Mouse (Mus musculus) hindbrain, postnatal 0 days (tissue): ENCODE results near the gene Cracr2b. TPM values are rescaled to one million over a fixed set of nuclear protein-coding genes. Genes with fewer than 3 reads are reported as not detected.

Experiments used
- ATAC-seq: fragments of 200-750 bp; cut with Nextera tagmentation; 2 replicates; pipeline ENCODE4 v1.8.0; 2017; ENCODE audit warnings: mild to moderate bottlenecking, moderate TSS enrichment, moderate library complexity
- DNase-seq: peaks from one replicate; pipeline ENCODE4 v3.0.0-alpha.2; 2015; ENCODE audit warnings: low spot score
- H3K27ac ChIP-seq: fragments of 300-500 bp; sonication (generic); 2 replicates; pipeline ENCODE4 v1.5.1; 2014; ENCODE audit warnings: mild to moderate bottlenecking
- H3K27me3 ChIP-seq: fragments of 300-500 bp; sonication (generic); 2 replicates; pipeline ENCODE4 v1.6.1; 2014; ENCODE audit warnings: low read length, mixed read lengths; ENCODE audit not compliant: insufficient read depth
- H3K36me3 ChIP-seq: fragments of 300-500 bp; sonication (generic); 2 replicates; pipeline ENCODE4 v1.6.1; 2014; ENCODE audit warnings: low read length, mixed read lengths; ENCODE audit not compliant: insufficient read depth
- H3K4me1 ChIP-seq: fragments of 300-500 bp; sonication (generic); 2 replicates; pipeline ENCODE4 v1.6.1; 2014; ENCODE audit warnings: antibody characterized with exemption, low read length, mixed read lengths; ENCODE audit not compliant: insufficient read depth
- H3K4me2 ChIP-seq: fragments of 300-500 bp; sonication (generic); 2 replicates; pipeline ENCODE4 v1.6.1; 2014; ENCODE audit warnings: low read depth, mild to moderate bottlenecking, low read length, moderate library complexity, mixed read lengths
- H3K4me3 ChIP-seq: fragments of 300-500 bp; sonication (generic); 2 replicates; pipeline ENCODE4 v1.5.1; 2014; ENCODE audit warnings: low read length
- H3K9ac ChIP-seq: fragments of 300-500 bp; sonication (generic); replicated peaks from 2 replicates; pipeline ENCODE4 v1.6.1; 2014; ENCODE audit warnings: mild to moderate bottlenecking, low read length, moderate library complexity, mixed read lengths
- H3K9me3 ChIP-seq: fragments of 300-500 bp; sonication (generic); 2 replicates; pipeline ENCODE4 v1.6.1; 2016; ENCODE audit warnings: low read length, mixed read lengths
- CTCF ChIP-seq: IDR thresholded peaks from 2 replicates; pipeline ENCODE4 v1.5.1; 2016; ENCODE audit warnings: antibody characterized with exemption, control low read depth, low read depth
- whole genome bisulfite sequencing: fragments of 180-500 bp; shearing (Covaris S2); extraction: QIAGEN DNeasy Blood & Tissue Kit; methylation state at CpG from one replicate; pipeline ENCODE4 v1.1.7; 2014; 5-methylcytosine and 5-hydroxymethylcytosine counted together
- polyA plus RNA-seq: library from polyadenylated mRNA; unstranded; fragments of >200 nt; fragmentation: Nextera tagmentation; extraction: Ambion mirVana; gene quantifications from 2 replicates; pipeline ENCODE4 v1.2.1, GENCODE M21; 2015
- total RNA-seq: library from RNA; depleted of rRNA; stranded (reverse); fragments of >200 nt; gene quantifications from 2 replicates; pipeline ENCODE4 v1.2.3, GENCODE M21; 2014; rRNA removed

Gene Cracr2b
- total and polyA plus RNA-seq, 2 experiments from 2014 or later, result 5.0 to 9.1 TPM

DNA sequence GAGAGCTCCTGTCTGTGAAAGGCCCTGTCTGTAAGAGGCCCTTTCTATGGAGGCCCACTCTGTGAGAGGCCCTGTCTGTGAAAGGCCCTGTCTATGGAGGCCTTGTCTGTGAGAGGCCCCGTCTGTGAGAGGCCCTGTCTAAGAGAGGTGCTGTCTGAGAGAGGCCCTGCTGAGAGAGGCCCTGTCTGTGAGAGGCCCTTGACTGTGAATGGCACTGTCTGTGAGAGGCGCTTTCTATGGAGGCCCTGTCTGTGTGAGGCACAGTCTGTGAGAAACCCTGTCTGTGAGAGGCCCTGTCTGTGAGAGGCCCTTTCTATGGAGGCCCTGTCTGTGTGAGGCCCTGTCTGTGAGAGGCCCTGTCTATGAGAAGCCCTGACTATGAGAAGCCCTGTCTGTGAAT lies 45.4 kb downstream of the Cracr2b start:
- Histone ChIP-seq H3K4me2 (no peak overlapping the region), H3K4me3 (no peak overlapping the region), H3K9me3 (no peaks in the 10 kb centered on the region), H3K27ac (no peak overlapping the region), H3K4me1 (no peaks in the 10 kb centered on the region), H3K36me3 (peaks cover 11% of the 10 kb centered on the region; the same call in 1 of the 2 replicates), H3K27me3 (no peaks in the 10 kb centered on the region), H3K9ac (no peak overlapping the region)
- TF ChIP-seq CTCF, result no peak
- no peak for DNase-seq
- ATAC-seq, result no peak
- WGBS, result 75% methylated on average over 2 of the region's 2 CpGs

DNA sequence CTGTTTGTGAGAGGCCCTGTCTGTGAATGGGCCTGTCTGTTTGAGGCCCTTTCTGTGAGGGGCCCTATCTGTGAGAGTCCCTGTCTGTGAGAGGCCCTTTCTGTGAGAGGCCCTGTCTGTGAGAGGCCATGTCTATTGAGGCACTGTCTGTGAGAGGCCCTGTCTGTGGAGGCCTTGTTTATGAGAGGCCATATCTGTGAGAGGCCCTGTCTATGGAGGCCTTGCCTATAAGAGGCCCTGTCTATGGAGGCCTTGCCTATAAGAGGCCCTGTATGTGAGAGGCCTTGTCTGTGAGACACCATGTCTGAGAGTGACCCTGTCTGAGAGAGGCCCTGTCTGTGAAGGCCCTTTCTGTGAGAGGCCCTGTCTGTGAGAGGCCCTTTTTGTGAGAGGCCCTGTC lies 47.3 kb downstream of the Cracr2b start:
- H3K4me1 ChIP-seq, result no peaks in the 10 kb centered on the region
- no peaks in the 10 kb centered on the region for H3K9me3 ChIP-seq
- peaks cover 10% of the 10 kb centered on the region; the same call in 1 of the 2 replicates for H3K36me3 ChIP-seq
- TF ChIP-seq CTCF, result no peak
- H3K9ac ChIP-seq, result no peak overlapping the region
- no peaks in the 10 kb centered on the region for H3K27me3 ChIP-seq
- DNase-seq, result no peak
- no peak overlapping the region for H3K27ac ChIP-seq
- no peak overlapping the region for H3K4me3 ChIP-seq
- ATAC-seq, result 0 out of 2 replicates have a peak, but pooled peaks have one; percentile 21
- H3K4me2 ChIP-seq, result no peak overlapping the region

DNA sequence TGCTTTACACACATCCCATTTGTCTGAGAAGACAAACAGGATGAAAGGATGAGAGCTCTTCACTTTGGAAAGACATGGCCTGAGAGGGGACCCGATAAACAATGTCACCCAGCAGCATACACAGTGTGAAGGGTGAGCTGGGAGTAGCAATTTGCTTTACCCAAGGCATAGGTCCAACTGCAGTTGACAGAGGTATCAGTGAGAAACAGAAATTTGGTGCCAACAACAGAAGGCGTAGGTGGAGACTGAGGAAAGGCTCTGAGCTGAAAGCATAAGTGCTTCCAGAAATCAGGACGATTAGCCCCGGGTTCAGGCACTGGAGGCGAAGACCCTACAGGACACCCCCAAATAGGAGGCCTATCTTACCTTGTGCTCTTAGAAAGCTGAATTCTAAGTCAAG lies 49.3 kb downstream of the Cracr2b start:
- 89% methylated on average over 5 of the region's 5 CpGs for WGBS
- no peak overlapping the region for H3K27ac ChIP-seq
- DNase-seq (no peak), ATAC-seq (no peak)
- TF ChIP-seq CTCF, result no peak
- no peaks in the 10 kb centered on the region for H3K4me1 ChIP-seq
- H3K4me2 ChIP-seq, result no peak overlapping the region
- H3K36me3 ChIP-seq, result peaks cover 10% of the 10 kb centered on the region; the same call in 1 of the 2 replicates
- no peaks in the 10 kb centered on the region for H3K27me3 ChIP-seq
- no peak overlapping the region for H3K4me3 ChIP-seq
- no peaks in the 10 kb centered on the region for H3K9me3 ChIP-seq
- H3K9ac ChIP-seq, result no peak overlapping the region

DNA sequence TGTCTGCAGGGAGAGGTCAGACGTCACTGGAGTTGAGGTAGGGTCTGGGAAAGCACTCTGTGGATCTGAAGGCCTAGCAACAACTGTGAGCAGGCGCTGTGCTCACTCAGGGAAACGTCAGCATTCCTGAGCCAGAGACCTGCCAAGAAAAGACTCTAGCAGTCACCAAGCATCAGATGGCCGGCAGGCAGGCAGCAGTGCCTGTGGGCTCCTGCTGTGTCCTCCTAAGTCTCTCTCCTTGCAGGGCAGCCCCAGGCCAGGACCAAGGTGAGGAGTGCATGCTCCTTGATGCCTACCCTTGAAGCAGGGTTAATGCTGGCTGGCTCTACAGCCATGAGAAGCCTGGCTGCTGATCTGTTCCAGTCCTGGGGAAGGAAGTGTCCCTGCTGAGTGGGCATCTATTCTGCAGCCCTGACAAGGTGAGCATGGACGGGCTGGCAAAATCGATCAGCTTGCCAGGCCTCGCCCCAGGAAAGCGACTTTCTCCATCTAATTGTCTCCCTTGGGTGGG lies 49.8 kb downstream of the Cracr2b start:
- peaks cover 10% of the 10 kb centered on the region; the same call in 1 of the 2 replicates for H3K36me3 ChIP-seq
- H3K27ac ChIP-seq, result peak overlapping the region; percentile 32; the same call in 1 of the 2 replicates
- H3K9ac ChIP-seq, result no peak overlapping the region
- H3K4me3 ChIP-seq, result no peak overlapping the region
- ATAC-seq (no peak), DNase-seq (no peak)
- no peak for TF ChIP-seq CTCF
- no peak overlapping the region for H3K4me2 ChIP-seq
- H3K4me1 ChIP-seq, result no peaks in the 10 kb centered on the region
- H3K9me3 ChIP-seq, result no peaks in the 10 kb centered on the region
- WGBS, result 55% methylated on average over 8 of the region's 8 CpGs
- H3K27me3 ChIP-seq, result no peaks in the 10 kb centered on the region

Other genes with a start within 250 kb of the Cracr2b start
- gene Lmntd2, start 247.0 kb upstream of the Cracr2b start, total RNA-seq, result 0.14 TPM in 1 of 2 replicates, not detected in the other
- gene Lmntd2, start 247.0 kb upstream of the Cracr2b start, polyA plus RNA-seq, result 0.29 and 0.40 TPM in 2 replicates
- 24.5 and 35.7 TPM in 2 replicates for gene Rassf7, start 245.2 kb upstream of the Cracr2b start, total RNA-seq
- gene Rassf7, start 245.2 kb upstream of the Cracr2b start, polyA plus RNA-seq, result 19.6 and 23.3 TPM in 2 replicates
- 52.2 and 56.4 TPM in 2 replicates for gene Phrf1, start 232.3 kb upstream of the Cracr2b start, total RNA-seq
- gene Phrf1, start 232.3 kb upstream of the Cracr2b start, polyA plus RNA-seq, result 35.6 and 38.0 TPM in 2 replicates
- gene Irf7, start 194.6 kb upstream of the Cracr2b start, total RNA-seq, result 3.9 and 7.0 TPM in 2 replicates
- 3.3 and 5.5 TPM in 2 replicates for gene Irf7, start 194.6 kb upstream of the Cracr2b start, polyA plus RNA-seq
- gene Cdhr5, start 184.3 kb upstream of the Cracr2b start, total RNA-seq, result not detected in 2 replicates
- gene Cdhr5, start 184.3 kb upstream of the Cracr2b start, polyA plus RNA-seq, result 0.23 TPM in 1 of 2 replicates, not detected in the other
- 3.7 TPM in 1 of 2 replicates, not detected in the other for gene Sct, start 182.0 kb upstream of the Cracr2b start, total RNA-seq
- 7.6 and 9.9 TPM in 2 replicates for gene Sct, start 182.0 kb upstream of the Cracr2b start, polyA plus RNA-seq
- 0.54 and 0.94 TPM in 2 replicates for gene Drd4, start 169.1 kb upstream of the Cracr2b start, total RNA-seq
- 0.73 and 0.79 TPM in 2 replicates for gene Drd4, start 169.1 kb upstream of the Cracr2b start, polyA plus RNA-seq
- 218 and 220 TPM in 2 replicates for gene Deaf1, start 133.4 kb upstream of the Cracr2b start, total RNA-seq
- gene Deaf1, start 133.4 kb upstream of the Cracr2b start, polyA plus RNA-seq, result 200 and 237 TPM in 2 replicates
- gene Tmem80, start 133.4 kb upstream of the Cracr2b start, total RNA-seq, result 31.6 and 36.4 TPM in 2 replicates
- 42.0 and 44.9 TPM in 2 replicates for gene Tmem80, start 133.4 kb upstream of the Cracr2b start, polyA plus RNA-seq
- gene Eps8l2, start 122.2 kb upstream of the Cracr2b start, total RNA-seq, result 1.6 and 3.9 TPM in 2 replicates
- 1.5 and 2.4 TPM in 2 replicates for gene Eps8l2, start 122.2 kb upstream of the Cracr2b start, polyA plus RNA-seq
- 156 and 200 TPM in 2 replicates for gene Taldo1, start 68.9 kb upstream of the Cracr2b start, total RNA-seq
- gene Taldo1, start 68.9 kb upstream of the Cracr2b start, polyA plus RNA-seq, result 252 and 258 TPM in 2 replicates
- 61.2 and 74.4 TPM in 2 replicates for gene Gatd1, start 47.0 kb upstream of the Cracr2b start, total RNA-seq
- 46.9 and 49.4 TPM in 2 replicates for gene Gatd1, start 47.0 kb upstream of the Cracr2b start, polyA plus RNA-seq
- 208 and 246 TPM in 2 replicates for gene Cend1, start 31.6 kb upstream of the Cracr2b start, total RNA-seq
- gene Cend1, start 31.6 kb upstream of the Cracr2b start, polyA plus RNA-seq, result 219 and 255 TPM in 2 replicates
- gene Slc25a22, start 23.2 kb upstream of the Cracr2b start, total RNA-seq, result 126 and 138 TPM in 2 replicates
- gene Slc25a22, start 23.2 kb upstream of the Cracr2b start, polyA plus RNA-seq, result 79.9 and 87.3 TPM in 2 replicates
- 3.6 and 4.6 TPM in 2 replicates for gene Pidd1, start 17.1 kb upstream of the Cracr2b start, total RNA-seq
- 2.4 and 2.5 TPM in 2 replicates for gene Pidd1, start 17.1 kb upstream of the Cracr2b start, polyA plus RNA-seq
- 179 and 249 TPM in 2 replicates for gene Rplp2, start 13.7 kb upstream of the Cracr2b start, total RNA-seq
- 839 and 863 TPM in 2 replicates for gene Rplp2, start 13.7 kb upstream of the Cracr2b start, polyA plus RNA-seq
- 8.5 and 10.0 TPM in 2 replicates for gene Pnpla2, start 5.9 kb upstream of the Cracr2b start, total RNA-seq
- 20.0 and 22.4 TPM in 2 replicates for gene Pnpla2, start 5.9 kb upstream of the Cracr2b start, polyA plus RNA-seq
- 62.6 and 79.4 TPM in 2 replicates for gene Cd151, start 6.3 kb downstream of the Cracr2b start, total RNA-seq
- 16.1 and 18.5 TPM in 2 replicates for gene Cd151, start 6.3 kb downstream of the Cracr2b start, polyA plus RNA-seq
- 25.5 and 46.1 TPM in 2 replicates for gene Polr2l, start 14.0 kb downstream of the Cracr2b start, total RNA-seq
- gene Polr2l, start 14.0 kb downstream of the Cracr2b start, polyA plus RNA-seq, result 75.9 and 81.6 TPM in 2 replicates
- 101 and 119 TPM in 2 replicates for gene Tspan4, start 14.1 kb downstream of the Cracr2b start, total RNA-seq
- gene Tspan4, start 14.1 kb downstream of the Cracr2b start, polyA plus RNA-seq, result 78.2 and 83.9 TPM in 2 replicates
- gene Chid1, start 78.8 kb downstream of the Cracr2b start, total RNA-seq, result 34.2 and 55.2 TPM in 2 replicates
- 47.8 and 48.3 TPM in 2 replicates for gene Chid1, start 78.8 kb downstream of the Cracr2b start, polyA plus RNA-seq
- 209 and 214 TPM in 2 replicates for gene Ap2a2, start 101.1 kb downstream of the Cracr2b start, total RNA-seq
- 110 and 115 TPM in 2 replicates for gene Ap2a2, start 101.1 kb downstream of the Cracr2b start, polyA plus RNA-seq
- gene Muc6, start 194.2 kb downstream of the Cracr2b start, total RNA-seq, result not detected in 2 replicates
- 0.13 and 0.23 TPM in 2 replicates for gene Muc6, start 194.2 kb downstream of the Cracr2b start, polyA plus RNA-seq
- gene Muc2, start 229.2 kb downstream of the Cracr2b start, total RNA-seq, result 0.83 and 1.3 TPM in 2 replicates
- 0.20 and 0.91 TPM in 2 replicates for gene Muc2, start 229.2 kb downstream of the Cracr2b start, polyA plus RNA-seq